Mouse (Mus musculus) bone marrow, adult 2 months (tissue): ENCODE measurements around the gene Adam23.

ENCODE experiments used
- CTCF ChIP-seq: fragments of 200-500 bp; IDR thresholded peaks from 2 replicates; pipeline ENCODE4 v1.5.1; 2011; ENCODE audit warnings: low read length, control low read depth; ENCODE audit not compliant: control insufficient read depth, insufficient read depth
- POLR2A ChIP-seq: fragments of 200-500 bp; IDR thresholded peaks from 2 replicates; pipeline ENCODE4 v1.6.1; 2011; ENCODE audit warnings: low read depth, mild to moderate bottlenecking, control low read depth, low read length, borderline replicate concordance; ENCODE audit not compliant: control insufficient read depth

DNA sequence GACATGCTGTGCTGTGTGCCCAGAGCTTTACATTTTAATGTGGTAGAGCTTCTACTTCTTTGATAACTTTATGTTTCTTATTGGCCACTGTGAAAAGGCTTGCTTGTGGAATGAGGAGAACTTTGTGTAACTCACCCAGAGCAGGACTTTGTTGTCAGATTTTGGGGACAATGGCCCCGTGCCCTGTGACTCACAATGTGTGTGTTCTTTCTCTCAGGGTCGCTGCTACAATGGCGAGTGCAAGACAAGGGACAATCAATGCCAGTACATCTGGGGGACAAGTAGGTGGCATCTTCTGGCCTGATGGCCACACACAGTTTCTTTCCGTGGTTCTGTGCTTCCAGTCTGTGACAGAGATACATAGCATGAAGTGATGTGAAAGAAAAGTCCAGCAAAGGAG lies 118.2 kb downstream of the Adam23 start:
- TF ChIP-seq CTCF (no peak), POLR2A (no peak)
